Mouse (Mus musculus): Measurements from ENCODE around the gene Rgs14.

Rgs14 gene

GRCm38 (mm10) chr13:55369531-55370114 lies at the start of gene Rgs14:
Rgs14 (plus strand) TSS chr13:55369732.
- DNase-seq: peak; percentile 74

- DNase-seq: no peak
Measured at GRCm38 (mm10) chr13:55319931-55320533, 49.5 kb upstream of the Rgs14 start, which contains the start of gene Prelid1. Prelid1 (plus strand) TSS chr13:55320500.

- DNase-seq: peak; percentile 92
Measured at GRCm38 (mm10) chr13:55321434-55322129, 48.0 kb upstream of the Rgs14 start, which contains the start of gene Rab24. Rab24 (minus strand) TSS chr13:55321946.

GRCm38 (mm10) chr13:55322130-55322825 lies 47.3 kb upstream of the Rgs14 start:
- DNase-seq: no peak

GRCm38 (mm10) chr13:55325596-55325995 lies 43.9 kb upstream of the Rgs14 start:
- no peak for DNase-seq

- no peak for DNase-seq
Measured at GRCm38 (mm10) chr13:55327169-55327568, 42.4 kb upstream of the Rgs14 start.

GRCm38 (mm10) chr13:55327633-55328032 lies 41.9 kb upstream of the Rgs14 start:
- peak; percentile 97 for DNase-seq

- no peak for DNase-seq
Measured at GRCm38 (mm10) chr13:55328171-55328570, 41.4 kb upstream of the Rgs14 start.

- no peak for DNase-seq
Measured at GRCm38 (mm10) chr13:55328641-55329040, 40.9 kb upstream of the Rgs14 start.

GRCm38 (mm10) chr13:55329109-55329682 lies 40.3 kb upstream of the Rgs14 start:
- DNase-seq: no peak

GRCm38 (mm10) chr13:55329683-55330566 lies 39.6 kb upstream of the Rgs14 start, which contains the start of gene Mxd3:
Mxd3 (minus strand) TSS chr13:55329823.
- DNase-seq: peak; percentile 78

- no peak for DNase-seq
Measured at GRCm38 (mm10) chr13:55330567-55331400, 38.7 kb upstream of the Rgs14 start.

GRCm38 (mm10) chr13:55332331-55332730 lies 37.2 kb upstream of the Rgs14 start:
- DNase-seq: no peak

GRCm38 (mm10) chr13:55335701-55336100 lies 33.8 kb upstream of the Rgs14 start:
- no peak for DNase-seq

- no peak for DNase-seq
Measured at GRCm38 (mm10) chr13:55337341-55337975, 32.1 kb upstream of the Rgs14 start.

GRCm38 (mm10) chr13:55338131-55339054 lies 31.1 kb upstream of the Rgs14 start:
- no peak for DNase-seq

- DNase-seq: no peak
Measured at GRCm38 (mm10) chr13:55339259-55339658, 30.3 kb upstream of the Rgs14 start.

GRCm38 (mm10) chr13:55342469-55342868 lies 27.1 kb upstream of the Rgs14 start:
- no peak for DNase-seq

- DNase-seq: peak; percentile 71
Measured at GRCm38 (mm10) chr13:55344286-55344685, 25.2 kb upstream of the Rgs14 start.
